Mouse (Mus musculus) CH12.LX (cell line): Measurements from ENCODE around the gene Nol3.

Experiments used
- BHLHE40 ChIP-seq: IDR thresholded peaks from 2 replicates; pipeline ENCODE4 v1.6.1; 2011; ENCODE audit warnings: mild to moderate bottlenecking, low read depth, low read length, improper control_type of control experiment
- CTCF ChIP-seq, 2 experiments: IDR thresholded peaks in 1 of 2; conservative IDR thresholded peaks in 1 of 2; 2 replicates each; pipeline ENCODE4 v1.5.1; 2011 to 2012; ENCODE audit warnings: low read depth in 2 of 2, low read length in 2 of 2, improper control_type of control experiment in 1 of 2, inconsistent platforms in 1 of 2, mild to moderate bottlenecking in 1 of 2, moderate library complexity in 1 of 2
- JUND ChIP-seq: conservative IDR thresholded peaks from 2 replicates; pipeline ENCODE4 v1.6.1; 2011; ENCODE audit warnings: low read depth, low read length, improper control_type of control experiment
- MAZ ChIP-seq: IDR thresholded peaks from 2 replicates; pipeline ENCODE4 v1.6.1; 2012; ENCODE audit warnings: low read depth, mild to moderate bottlenecking, inconsistent platforms, low read length, improper control_type of control experiment, moderate library complexity
- MEF2A ChIP-seq: IDR thresholded peaks from 2 replicates; pipeline ENCODE4 v1.6.1; 2014; ENCODE audit warnings: low read depth, mild to moderate bottlenecking, inconsistent platforms, low read length, improper control_type of control experiment, borderline replicate concordance
- POLR2A ChIP-seq: IDR thresholded peaks from 2 replicates; pipeline ENCODE4 v1.6.1; 2011; ENCODE audit warnings: low read depth, mild to moderate bottlenecking, improper control_type of control experiment, low read length
- TCF12 ChIP-seq: IDR thresholded peaks from 2 replicates; pipeline ENCODE4 v1.6.1; 2014; ENCODE audit warnings: low read depth, mild to moderate bottlenecking, inconsistent platforms, low read length, improper control_type of control experiment
- ZMIZ1 ChIP-seq: IDR thresholded peaks from 2 replicates; pipeline ENCODE4 v1.6.1; 2012; ENCODE audit warnings: low read depth, mild to moderate bottlenecking, inconsistent platforms, low read length, improper control_type of control experiment

DNA sequence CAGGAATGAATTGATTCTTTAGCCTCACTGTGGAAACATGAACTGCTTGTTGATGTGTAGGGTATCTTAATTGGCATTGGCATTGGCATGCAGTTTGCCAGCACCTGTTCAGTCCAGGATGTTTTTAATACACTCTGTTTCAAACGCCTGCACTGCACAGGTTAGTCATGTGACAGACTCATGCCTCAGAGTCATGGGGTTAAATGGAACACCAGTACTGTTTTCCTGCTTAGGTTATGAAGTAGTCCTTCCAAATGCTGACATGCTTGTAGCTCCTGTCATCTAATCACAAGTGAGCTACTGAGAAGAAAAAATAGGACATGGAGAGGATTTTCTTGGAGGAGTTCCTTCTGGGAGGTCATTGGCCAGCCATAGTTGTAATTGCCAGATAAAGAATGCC is 40.7 kb upstream of the Nol3 start:
- TF ChIP-seq POLR2A, result no peak
- no peak for TF ChIP-seq CTCF (conservative IDR thresholded peaks at IDR 0.05 in 1 of 2, IDR thresholded peaks at IDR 0.05 in 1 of 2; ENCODE audit: low read depth in 2 of 2, low read length in 2 of 2)
- TF ChIP-seq ZMIZ1, result no peak
- no peak for TF ChIP-seq MEF2A
- no peak for TF ChIP-seq TCF12
- TF ChIP-seq BHLHE40, result no peak
- TF ChIP-seq MAZ, result no peak
- TF ChIP-seq JUND, result no peak
